Mouse (Mus musculus): ENCODE data around the gene Slc38a2. TPM values are rescaled to one million over a fixed set of nuclear protein-coding genes. Genes with fewer than 3 reads are reported as not detected.

Slc38a2 gene
- polyA plus RNA-seq, 1 experiment: 58.6 TPM

- Histone ChIP-seq H3K4me3 (ENCODE audit: insufficient read depth, low read length) (peak overlapping the region; percentile 77), H3K4me1 (ENCODE audit: control insufficient read depth, insufficient read depth, low read length) (0 out of 2 replicates have a peak, but pooled peaks cover 2% of the 10 kb centered on the region), H3K27ac (ENCODE audit: insufficient read depth, low read length) (no peak overlapping the region)
- TF ChIP-seq CTCF (IDR thresholded peaks at IDR 0.05; ENCODE audit: extremely low read depth, insufficient read depth, low read length) (no peak), POLR2A (IDR thresholded peaks at IDR 0.05; ENCODE audit: extremely low read depth, insufficient read depth, low read length) (no peak)
Measured at GRCm38 (mm10) chr15:96640291-96640985, 59.1 kb downstream of the Slc38a2 start.

GRCm38 (mm10) chr15:96639630-96640029 is 59.9 kb downstream of the Slc38a2 start:
- TF ChIP-seq POLR2A (IDR thresholded peaks at IDR 0.05; ENCODE audit: extremely low read depth, insufficient read depth, low read length) (no peak), CTCF (IDR thresholded peaks at IDR 0.05; ENCODE audit: extremely low read depth, insufficient read depth, low read length) (no peak)
- Histone ChIP-seq H3K27ac (ENCODE audit: insufficient read depth, low read length) (no peak overlapping the region), H3K4me1 (ENCODE audit: control insufficient read depth, insufficient read depth, low read length) (0 out of 2 replicates have a peak, but pooled peaks cover 2% of the 10 kb centered on the region), H3K4me3 (ENCODE audit: insufficient read depth, low read length) (peak overlapping the region; percentile 77)

- Histone ChIP-seq H3K27ac (ENCODE audit: insufficient read depth, low read length) (no peak overlapping the region), H3K4me3 (ENCODE audit: insufficient read depth, low read length) (no peak overlapping the region)
- TF ChIP-seq POLR2A (IDR thresholded peaks at IDR 0.05; ENCODE audit: extremely low read depth, insufficient read depth, low read length): no peak
Measured at GRCm38 (mm10) chr15:96638656-96639055, 60.9 kb downstream of the Slc38a2 start.

GRCm38 (mm10) chr15:96638173-96638572 is 61.4 kb downstream of the Slc38a2 start:
- no peak for TF ChIP-seq CTCF (IDR thresholded peaks at IDR 0.05; ENCODE audit: extremely low read depth, insufficient read depth, low read length)
- TF ChIP-seq POLR2A (IDR thresholded peaks at IDR 0.05; ENCODE audit: extremely low read depth, insufficient read depth, low read length): no peak
- Histone ChIP-seq H3K4me3 (ENCODE audit: insufficient read depth, low read length) (no peak overlapping the region), H3K4me1 (ENCODE audit: control insufficient read depth, insufficient read depth, low read length) (0 out of 2 replicates have a peak, but pooled peaks cover 2% of the 10 kb centered on the region), H3K27ac (ENCODE audit: insufficient read depth, low read length) (no peak overlapping the region)

More at GRCm38 (mm10) chr15:96638656-96639055, 60.9 kb downstream of the Slc38a2 start:
- H3K4me1 ChIP-seq (ENCODE audit: control insufficient read depth, insufficient read depth, low read length): 0 out of 2 replicates have a peak, but pooled peaks cover 2% of the 10 kb centered on the region

Other genes starting within 250 kb of the Slc38a2 start
- gene Scaf11, start 238.9 kb downstream of the Slc38a2 start, polyA plus RNA-seq (2012; rRNA removed): 26.9 and 28.2 TPM in 2 replicates
- 57.3 and 59.2 TPM in 2 replicates for gene Slc38a1, start 56.8 kb downstream of the Slc38a2 start, polyA plus RNA-seq (2012; rRNA removed)